Mouse (Mus musculus) cerebellum, adult 2 months (tissue): ENCODE measurements around the gene Tmem220. TPM values are rescaled to one million over a fixed set of nuclear protein-coding genes. Genes with fewer than 3 reads are reported as not detected.

Experiments used
- DNase-seq, 2 experiments: peaks; one replicate each; pipeline ENCODE4 v3.0.0; 2021
- H3K27ac ChIP-seq: fragments of 200-500 bp; 2 replicates; pipeline ENCODE4 v1.5.1; 2012; ENCODE audit warnings: low read length, control low read depth, inconsistent platforms; ENCODE audit not compliant: insufficient read depth
- H3K27me3 ChIP-seq: fragments of 200-500 bp; 2 replicates; pipeline ENCODE4 v1.6.1; 2012; ENCODE audit warnings: inconsistent platforms, mild to moderate bottlenecking, low read length, moderate library complexity; ENCODE audit not compliant: control insufficient read depth, insufficient read depth
- H3K4me1 ChIP-seq: fragments of 200-500 bp; 2 replicates; pipeline ENCODE4 v1.6.1; 2011; ENCODE audit warnings: low read length; ENCODE audit not compliant: control insufficient read depth, insufficient read depth
- H3K4me3 ChIP-seq: fragments of 200-500 bp; replicated peaks from 2 replicates; pipeline ENCODE3; 2011; ENCODE audit warnings: mild to moderate bottlenecking, low read depth, low read length, control low read depth; ENCODE audit not compliant: insufficient read depth
- CTCF ChIP-seq: fragments of 200-500 bp; IDR thresholded peaks from 2 replicates; pipeline ENCODE4 v1.5.1; 2011; ENCODE audit warnings: low read depth, mild to moderate bottlenecking, control low read depth, low read length, moderate library complexity, borderline replicate concordance; ENCODE audit not compliant: insufficient read depth
- POLR2A ChIP-seq: fragments of 200-500 bp; IDR thresholded peaks from 2 replicates; pipeline ENCODE4 v1.6.1; 2011; ENCODE audit warnings: low read length, control low read depth, borderline replicate concordance; ENCODE audit not compliant: insufficient read depth
- WGBS: fragments of 180-500 bp; shearing (Covaris S2); methylation state at CpG from one replicate; pipeline ENCODE4 v1.1.7; 2018; 5-methylcytosine and 5-hydroxymethylcytosine counted together
- polyA plus RNA-seq: library from polyadenylated mRNA; depleted of rRNA; stranded (reverse); fragments of >200 nt; gene quantifications from 2 replicates; pipeline ENCODE4 v1.2.3, GENCODE M21; 2012

Gene Tmem220
- polyA plus RNA-seq, 1 experiment = 0.75 TPM

DNA sequence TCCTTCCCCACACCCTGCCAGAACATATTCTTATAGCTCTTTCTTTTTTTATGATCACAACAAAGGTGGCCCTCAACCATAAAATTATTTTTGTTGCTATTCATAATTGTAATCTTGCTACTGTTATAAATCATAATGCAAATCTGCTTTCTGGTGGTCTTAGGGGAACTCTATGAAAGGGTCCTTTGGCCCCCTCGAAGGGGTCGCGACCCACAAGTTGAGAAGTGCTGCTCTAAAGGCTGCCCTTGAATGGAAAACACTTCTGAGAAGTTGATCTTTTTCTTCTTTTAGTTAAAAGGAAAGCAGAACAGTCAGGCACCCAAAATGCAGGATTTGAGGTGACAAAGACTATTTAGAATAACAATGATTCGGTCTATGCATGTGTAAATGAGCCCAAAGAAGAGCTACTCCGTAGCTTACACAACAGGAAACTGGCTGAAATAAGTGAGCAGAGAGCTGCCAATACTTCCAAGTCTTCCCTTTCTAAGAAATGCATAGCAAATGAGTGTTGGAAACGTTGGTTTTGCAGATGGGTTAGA, 1.1 kb upstream of the Tmem220 start:
- H3K4me3 ChIP-seq = no peak overlapping the region
- TF ChIP-seq CTCF (no peak), POLR2A (no peak)
- H3K27ac ChIP-seq = no peak overlapping the region
- H3K27me3 ChIP-seq = no peaks in the 10 kb centered on the region
- 48% methylated on average over 6 of the region's 6 CpGs for WGBS
- H3K4me1 ChIP-seq = no peaks in the 10 kb centered on the region
- no peak for DNase-seq

DNA sequence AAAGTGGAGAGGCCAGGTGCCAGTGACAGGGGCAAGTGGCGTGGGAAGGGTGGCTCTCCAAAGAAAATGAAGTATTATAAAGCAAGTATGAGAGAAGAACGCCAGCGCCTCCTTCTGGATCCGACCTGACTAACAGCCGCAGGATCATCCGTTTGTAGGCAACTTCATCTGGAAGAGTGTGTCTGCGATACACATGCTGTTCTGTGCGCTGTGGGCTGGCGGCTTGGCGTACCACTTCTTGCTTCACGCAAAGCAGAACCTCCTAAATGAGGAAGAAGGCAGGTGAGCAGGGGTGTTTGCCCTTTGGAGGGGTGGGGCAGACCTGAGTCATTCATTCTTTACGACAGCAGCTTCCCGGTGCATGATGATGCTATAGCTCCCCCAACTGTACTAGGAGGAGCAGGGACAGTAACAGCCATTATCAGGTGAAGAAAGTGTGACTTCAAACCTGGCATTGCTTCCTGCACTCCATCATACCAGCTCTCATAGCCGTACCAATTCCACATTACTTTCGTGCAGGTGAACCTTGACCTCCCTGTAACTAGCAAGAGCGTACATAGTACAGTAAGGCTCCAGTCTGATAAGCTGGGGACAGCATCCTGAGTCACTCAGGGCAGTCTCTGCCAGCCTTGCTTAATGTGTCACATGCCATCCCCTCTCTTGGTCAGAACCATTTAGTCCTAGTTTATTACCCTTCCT, 6.1 kb downstream of the Tmem220 start:
- DNase-seq = no peak
- Histone ChIP-seq H3K4me1 (no peaks in the 10 kb centered on the region), H3K27me3 (no peaks in the 10 kb centered on the region), H3K4me3 (no peak overlapping the region), H3K27ac (no peak overlapping the region)
- no peak for TF ChIP-seq CTCF
- TF ChIP-seq POLR2A = no peak
- WGBS = 59% methylated on average over 16 of the region's 16 CpGs

DNA sequence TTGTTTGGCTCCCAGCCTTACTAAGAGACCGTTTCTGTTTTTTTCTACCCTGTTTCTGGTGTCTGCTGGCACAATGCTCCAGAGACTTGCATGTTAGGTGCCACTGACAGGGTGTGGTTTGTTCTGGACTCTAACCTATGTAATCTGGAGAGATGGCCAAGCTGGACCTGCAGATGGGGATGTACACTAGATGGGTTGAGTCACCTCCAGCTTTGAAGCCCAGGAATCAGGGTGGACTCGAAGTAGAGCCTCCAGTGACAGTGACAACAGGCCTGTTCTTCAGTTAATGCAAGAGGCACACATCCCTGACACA, 6.6 kb downstream of the Tmem220 start:
- Histone ChIP-seq H3K27me3 (no peaks in the 10 kb centered on the region), H3K4me1 (no peaks in the 10 kb centered on the region), H3K4me3 (no peak overlapping the region), H3K27ac (no peak overlapping the region)
- 61% methylated on average over 2 of the region's 2 CpGs for WGBS
- no peak for DNase-seq
- TF ChIP-seq CTCF (no peak), POLR2A (no peak)

DNA sequence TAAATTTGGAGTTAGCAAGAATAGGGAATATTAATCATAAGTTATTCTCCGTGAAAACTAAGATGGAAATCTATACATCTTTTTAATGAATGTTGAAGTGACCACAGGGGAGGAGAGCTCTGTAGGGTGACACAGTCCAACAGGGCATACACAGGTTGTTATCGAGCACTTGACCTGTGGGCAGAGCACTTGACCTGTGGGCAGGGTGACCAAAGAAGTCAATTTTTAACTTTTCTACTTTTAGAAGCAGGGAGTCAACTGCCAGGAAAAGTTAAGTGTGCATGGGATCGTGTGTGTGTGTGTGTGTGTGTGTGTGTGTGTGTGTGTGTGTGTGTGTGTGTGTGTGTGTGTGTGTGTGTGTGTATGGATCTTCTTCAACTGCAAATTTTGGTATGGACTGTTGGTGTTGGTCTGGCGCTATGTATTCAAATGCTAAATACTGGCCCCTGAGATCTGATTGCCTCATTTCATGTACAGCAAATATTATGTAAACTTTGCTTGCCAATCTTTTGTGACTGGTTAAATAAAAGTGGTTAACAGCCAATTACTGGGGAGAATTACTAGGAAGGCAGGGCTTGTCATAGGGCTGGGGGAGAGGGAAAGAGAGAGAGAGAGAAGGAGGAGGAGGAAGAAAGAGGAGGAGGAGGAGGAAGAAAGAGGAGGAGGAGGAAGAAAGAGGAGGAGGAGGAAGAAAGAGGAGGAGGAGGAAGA, 10.0 kb downstream of the Tmem220 start:
- DNase-seq = no peak
- Histone ChIP-seq H3K4me3 (no peak overlapping the region), H3K4me1 (peaks cover 3% of the 10 kb centered on the region; the same call in 1 of the 2 replicates), H3K27ac (no peak overlapping the region), H3K27me3 (no peaks in the 10 kb centered on the region)
- WGBS = 83% methylated on average over 4 of the region's 4 CpGs
- no peak for TF ChIP-seq CTCF
- no peak for TF ChIP-seq POLR2A

DNA sequence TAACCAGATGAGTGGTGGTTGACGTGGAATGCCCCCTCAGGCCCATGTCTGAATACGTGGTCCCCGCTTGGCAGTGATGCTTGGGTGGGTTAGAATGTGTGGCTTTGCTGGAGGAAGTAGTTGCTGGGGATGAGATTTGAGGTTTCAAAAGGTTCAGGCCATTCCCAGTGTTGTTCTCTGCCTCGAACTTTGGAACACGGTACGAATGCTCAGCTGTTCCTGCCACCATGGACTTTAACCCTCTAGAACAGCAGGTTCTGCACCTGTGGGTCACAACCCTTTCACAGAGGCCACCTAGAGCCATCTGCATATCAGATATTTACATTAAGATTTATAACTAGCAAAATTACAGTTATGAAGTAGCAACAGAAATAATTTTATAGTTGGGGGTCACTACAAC, 11.3 kb downstream of the Tmem220 start:
- Histone ChIP-seq H3K27me3 (no peaks in the 10 kb centered on the region), H3K4me1 (peaks cover 3% of the 10 kb centered on the region; the same call in 1 of the 2 replicates), H3K4me3 (no peak overlapping the region), H3K27ac (no peak overlapping the region)
- 91% methylated on average over 6 of the region's 6 CpGs for WGBS
- TF ChIP-seq POLR2A (no peak), CTCF (no peak)
- no peak for DNase-seq

DNA sequence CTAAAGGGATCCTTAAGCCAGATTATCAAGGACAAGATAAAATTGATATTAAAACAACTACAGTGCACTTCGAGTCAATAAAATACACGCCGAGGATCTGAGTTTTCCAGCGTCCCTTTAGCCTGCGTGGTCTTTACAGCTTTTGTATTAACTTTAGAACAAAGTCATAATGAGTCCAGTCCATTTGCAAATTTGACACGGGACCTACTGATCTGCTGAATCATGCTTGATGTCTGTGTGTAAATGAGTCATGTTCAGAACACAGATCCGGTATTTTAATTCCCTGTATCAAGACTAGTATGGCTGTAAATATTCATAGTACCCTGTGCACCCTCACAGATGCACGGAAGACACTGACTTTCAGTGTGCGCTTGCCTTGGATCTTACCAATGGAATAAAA, 11.9 kb downstream of the Tmem220 start:
- no peak for TF ChIP-seq POLR2A
- TF ChIP-seq CTCF = no peak
- Histone ChIP-seq H3K27me3 (no peaks in the 10 kb centered on the region), H3K4me1 (peaks cover 3% of the 10 kb centered on the region; the same call in 1 of the 2 replicates), H3K27ac (no peak overlapping the region), H3K4me3 (no peak overlapping the region)
- 94% methylated on average over 9 of the region's 9 CpGs for WGBS
- DNase-seq = no peak

DNA sequence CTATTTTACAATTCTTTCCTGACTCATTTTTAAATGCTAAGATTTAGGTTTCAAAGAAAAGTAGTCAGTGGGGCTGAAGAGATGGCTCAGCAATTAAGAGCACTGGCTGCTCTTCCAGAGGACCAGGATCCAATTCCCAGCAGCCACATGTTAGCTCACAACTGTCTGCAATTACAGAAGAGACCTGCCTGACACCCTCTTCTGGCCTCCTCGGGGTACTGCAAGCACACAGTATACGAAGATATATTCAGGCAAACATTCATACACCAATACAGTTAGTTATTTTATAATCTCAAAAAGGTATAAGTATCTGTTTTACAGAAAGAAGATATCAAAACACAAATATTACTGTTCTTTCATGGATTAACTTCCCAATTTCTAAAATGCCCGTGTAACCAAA, 14.8 kb downstream of the Tmem220 start:
- Histone ChIP-seq H3K4me1 (peaks cover 3% of the 10 kb centered on the region; the same call in 1 of the 2 replicates), H3K27ac (no peak overlapping the region), H3K4me3 (no peak overlapping the region), H3K27me3 (no peaks in the 10 kb centered on the region)
- TF ChIP-seq POLR2A (no peak), CTCF (no peak)
- DNase-seq = no peak
- WGBS = 92% methylated on average over 3 of the region's 3 CpGs

DNA sequence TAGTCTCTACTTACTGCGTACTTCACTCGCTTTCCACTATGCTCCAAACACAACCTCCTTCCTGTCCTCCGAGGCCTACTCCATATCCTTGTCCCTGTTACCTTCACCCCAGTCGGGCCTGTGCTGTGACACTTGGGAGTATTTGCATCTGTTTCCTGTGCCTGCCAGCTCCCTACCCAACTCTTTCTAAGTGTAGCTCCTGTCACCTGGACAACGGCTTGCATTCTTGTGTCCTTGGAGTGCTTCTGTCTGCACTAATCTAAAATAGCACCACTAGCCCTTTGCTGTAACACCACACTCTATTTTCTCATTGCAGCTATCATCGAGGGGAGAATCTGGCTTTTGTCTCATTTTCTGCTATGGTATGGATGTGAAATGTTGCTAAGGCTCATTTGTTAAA, 15.5 kb downstream of the Tmem220 start:
- no peak for DNase-seq
- Histone ChIP-seq H3K4me1 (peaks cover 3% of the 10 kb centered on the region; the same call in 1 of the 2 replicates), H3K27ac (no peak overlapping the region), H3K27me3 (no peaks in the 10 kb centered on the region), H3K4me3 (no peak overlapping the region)
- 96% methylated on average over 6 of the region's 6 CpGs for WGBS
- no peak for TF ChIP-seq CTCF
- no peak for TF ChIP-seq POLR2A
